ENCODE assay signal across 16 mouse cellular contexts in the genomic region with DNA sequence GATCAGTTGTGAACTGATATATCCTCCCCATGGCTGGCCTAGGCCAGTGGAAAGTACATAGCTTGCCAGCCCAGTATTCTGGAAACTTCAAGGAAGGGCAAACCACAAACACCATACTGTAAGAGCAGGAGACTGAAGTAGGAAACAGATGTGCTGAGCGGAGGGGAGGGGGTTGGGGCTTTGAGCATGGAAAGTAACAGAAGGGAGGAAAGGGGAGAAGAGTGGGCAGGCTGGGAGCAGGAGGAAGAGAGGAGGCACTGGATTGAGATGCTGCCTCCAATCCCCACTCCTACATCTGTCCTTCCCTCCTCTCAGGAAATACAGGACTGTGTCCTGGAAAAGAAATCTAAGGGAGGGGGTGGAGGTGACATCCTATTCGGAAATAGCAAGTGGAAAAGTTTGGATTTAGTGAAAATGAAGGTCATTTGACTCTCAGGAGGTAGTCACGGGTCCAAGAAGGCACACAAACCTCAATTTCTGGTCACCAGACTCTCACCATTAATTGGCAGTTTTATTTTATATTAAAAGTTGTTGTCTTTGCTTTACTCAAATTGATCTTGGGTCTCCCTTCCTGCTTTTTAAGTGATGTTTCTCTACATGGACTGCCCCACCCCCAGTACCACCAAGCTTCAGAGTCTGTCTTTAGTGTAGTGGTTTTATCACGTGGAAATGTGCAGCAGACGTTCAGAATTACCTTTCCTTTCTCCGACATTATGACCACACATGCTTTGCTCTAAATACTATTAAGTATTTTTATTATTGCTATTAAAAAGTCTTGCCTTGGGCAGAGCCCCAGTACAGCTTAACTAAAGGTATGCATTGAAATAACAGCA.
DNase-seq lines count a peak whose midpoint lies in the region; ATAC-seq and TF ChIP-seq lines count a peak whose summit lies in the region.
"Had no signal": no experiment of that assay in that cellular context is flagged by ENCODE, and none has a peak within 500 bp of the region (broad histone marks: within the 10 kb centered on the region; RNA-seq: fewer than 3 reads in every experiment).

No protein-coding gene starts in this region.

- H3K4me2 ChIP-seq in limb, embryonic 12.5 days: peak overlapping the region; percentile 26
- H3K4me2 ChIP-seq: neural tube, embryonic 15.5 days had no signal

- H3K4me3 ChIP-seq in layer of hippocampus, adult 2 months: no peak overlapping the region
- no peak overlapping the region for H3K4me3 ChIP-seq in embryonic facial prominence, embryonic 10.5 days
- H3K4me3 ChIP-seq in limb, embryonic 12.5 days (replicated peaks): no peak overlapping the region
- H3K4me3 ChIP-seq: heart, adult 2 months; neural tube, embryonic 15.5 days had no signal

- no peaks in the 10 kb centered on the region for H3K9me3 ChIP-seq in embryonic facial prominence, embryonic 10.5 days
- H3K9me3 ChIP-seq in limb, embryonic 12.5 days: no peaks in the 10 kb centered on the region
- H3K9me3 ChIP-seq: neural tube, embryonic 15.5 days had no signal

- no peak for TF ChIP-seq CTCF in layer of hippocampus, adult 2 months (conservative IDR thresholded peaks at IDR 0.05)

- peak overlapping the region; percentile 39; the same call in 1 of the 2 replicates for H3K27ac ChIP-seq in layer of hippocampus, adult 2 months
- no peak overlapping the region for H3K27ac ChIP-seq in embryonic facial prominence, embryonic 10.5 days (replicated peaks)
- H3K27ac ChIP-seq in limb, embryonic 12.5 days: peak overlapping the region; percentile 89
- H3K27ac ChIP-seq: heart, adult 2 months; neural tube, embryonic 15.5 days had no signal

- ATAC-seq in frontal cortex, adult (ENCODE audit: low TSS enrichment): peak; percentile 81
- ATAC-seq in limb, embryonic 12.5 days (ENCODE audit: insufficient number of reproducible peaks, insufficient read depth, low FRiP score, low TSS enrichment, low read depth): peak; percentile 59; the same call in 1 of the 2 replicates
- no peak for ATAC-seq in erythroid progenitor cell, adult 5-6 weeks (replicated peaks; ENCODE audit: low FRiP score, poor library complexity, severe bottlenecking)
- ATAC-seq: forebrain, postnatal 0 days; hindbrain, embryonic 16.5 days had no signal

- DNase-seq in frontal cortex, postnatal 10 days (ENCODE audit: low spot score in 2 of 2): no peak
- DNase-seq in layer of hippocampus, adult 2 months (ENCODE audit: low spot score in 2 of 2): no peak
- DNase-seq in layer of hippocampus, postnatal 10 days (ENCODE audit: low spot score in 2 of 2): no peak
- peak; percentile 20 for DNase-seq in embryonic facial prominence, embryonic 10.5 days (ENCODE audit: low spot score)
- no peak for DNase-seq in right cerebral cortex, postnatal 4 days
- DNase-seq: adrenal gland, adult 2 months; cerebellum, adult 9-10 months; forebrain, postnatal 0 days; heart, adult 2 months; kidney, adult 8-10 months; lung, adult 2 months had no signal

- no peaks in the 10 kb centered on the region for H3K36me3 ChIP-seq in embryonic facial prominence, embryonic 10.5 days (replicated peaks)
- no peaks in the 10 kb centered on the region for H3K36me3 ChIP-seq in limb, embryonic 12.5 days
- H3K36me3 ChIP-seq: neural tube, embryonic 15.5 days had no signal

- H3K4me1 ChIP-seq in embryonic facial prominence, embryonic 10.5 days: peaks cover 8% of the 10 kb centered on the region; the same call in 1 of the 2 replicates
- H3K4me1 ChIP-seq in limb, embryonic 12.5 days (replicated peaks): peaks cover 30% of the 10 kb centered on the region

- no peaks in the 10 kb centered on the region for H3K27me3 ChIP-seq in embryonic facial prominence, embryonic 10.5 days (replicated peaks; ENCODE audit: low read depth, poor library complexity, severe bottlenecking)
- no peaks in the 10 kb centered on the region for H3K27me3 ChIP-seq in limb, embryonic 12.5 days
- H3K27me3 ChIP-seq: neural tube, embryonic 15.5 days had no signal

- 74% methylated on average over 6 of the region's 6 CpGs for WGBS in embryonic facial prominence, embryonic 10.5 days
- 30% methylated on average over 6 of the region's 6 CpGs for WGBS in limb, embryonic 12.5 days

- no peak overlapping the region for H3K9ac ChIP-seq in limb, embryonic 12.5 days (replicated peaks)
- H3K9ac ChIP-seq: forebrain, postnatal 0 days; neural tube, embryonic 15.5 days had no signal
